Mouse (Mus musculus) left cerebral cortex, adult 8-10 months (tissue): ENCODE results near the gene Frat2. TPM values are rescaled to one million over a fixed set of nuclear protein-coding genes. Genes with fewer than 3 reads are reported as not detected.

Experiments used
- total RNA-seq, 4 experiments: library from RNA; stranded (reverse); gene quantifications; 2 replicates each; pipeline ENCODE4 v1.2.4; 2022

Gene Frat2
- total RNA-seq, 4 experiments from 2014 or later, result 5.9 to 8.2 (median 6.5) TPM

Other genes with a start within 250 kb of the Frat2 start
- gene Slit1, start 104.5 kb downstream of the Frat2 start, total RNA-seq, result 10 to 100 TPM; 43.6 to 51.7 (median 48.7) TPM
- gene Arhgap19, start 46.1 kb downstream of the Frat2 start, total RNA-seq, result 1 to 10 TPM; 3.2 to 5.5 (median 3.8) TPM
- gene Frat1, start 18.2 kb downstream of the Frat2 start, total RNA-seq, result 10 to 100 TPM; 18.5 to 22.1 (median 20.7) TPM
- gene Rrp12, start 48.0 kb upstream of the Frat2 start, total RNA-seq, result 10 to 100 TPM; 30.1 to 33.4 (median 30.9) TPM
- gene Pgam1, start 63.8 kb upstream of the Frat2 start, total RNA-seq, result 100 to 1,000 TPM; 554 to 587 (median 579) TPM
- 10 to 100 TPM; 26.0 to 31.7 (median 29.0) TPM for gene Exosc1, start 85.3 kb upstream of the Frat2 start, total RNA-seq
- 10 to 100 TPM; 38.1 to 43.7 (median 42.7) TPM for gene Zdhhc16, start 85.3 kb upstream of the Frat2 start, total RNA-seq
- gene Mms19, start 133.0 kb upstream of the Frat2 start, total RNA-seq, result 10 to 100 TPM; 29.3 to 43.8 (median 34.7) TPM
- 10 to 100 TPM; 12.0 to 13.2 (median 12.5) TPM for gene Ubtd1, start 133.6 kb upstream of the Frat2 start, total RNA-seq
- under 1 TPM in 2 of 4 experiments, not detected in 2; 0.62 to 0.81 TPM for gene Ankrd2, start 187.9 kb upstream of the Frat2 start, total RNA-seq
- 1 to 10 TPM; 4.8 to 6.0 (median 5.2) TPM for gene Hoga1, start 197.5 kb upstream of the Frat2 start, total RNA-seq
- 1 to 10 TPM in 1 of 4 experiments, under 1 TPM in 3; 0.36 to 1.2 (median 0.84) TPM for gene 4933411K16Rik, start 204.1 kb upstream of the Frat2 start, total RNA-seq
- gene Morn4, start 238.2 kb upstream of the Frat2 start, total RNA-seq, result 10 to 100 TPM; 64.8 to 72.4 (median 68.3) TPM
- 10 to 100 TPM; 64.0 to 69.1 (median 66.9) TPM for gene Pi4k2a, start 242.3 kb upstream of the Frat2 start, total RNA-seq